Mouse (Mus musculus) cerebellum, postnatal 25 days (tissue): ENCODE results near the gene Rgl3.
A peak's percentile ranks its signal among the peaks of the same experiment; 100 is the strongest.

ENCODE experiments used
- DNase-seq, 2 experiments: peaks; one replicate each; pipeline ENCODE4 v3.0.0; 2021; ENCODE audit warnings: mixed read lengths in 2 of 2

Rgl3 gene

GRCm38 (mm10) chr9:21978398-21979128 is 10.7 kb downstream of the Rgl3 start:
- DNase-seq = no peak

- DNase-seq = peak; percentile 69 to 81
Observed at GRCm38 (mm10) chr9:21977972-21978371, 11.3 kb downstream of the Rgl3 start.

- peak; percentile 64 to 70 for DNase-seq
Observed at GRCm38 (mm10) chr9:21977331-21977730, 11.9 kb downstream of the Rgl3 start.

- no peak for DNase-seq
Observed at GRCm38 (mm10) chr9:21976626-21977175, 12.5 kb downstream of the Rgl3 start.

GRCm38 (mm10) chr9:21969304-21969703 is 19.9 kb downstream of the Rgl3 start:
- DNase-seq = no peak

DNA sequence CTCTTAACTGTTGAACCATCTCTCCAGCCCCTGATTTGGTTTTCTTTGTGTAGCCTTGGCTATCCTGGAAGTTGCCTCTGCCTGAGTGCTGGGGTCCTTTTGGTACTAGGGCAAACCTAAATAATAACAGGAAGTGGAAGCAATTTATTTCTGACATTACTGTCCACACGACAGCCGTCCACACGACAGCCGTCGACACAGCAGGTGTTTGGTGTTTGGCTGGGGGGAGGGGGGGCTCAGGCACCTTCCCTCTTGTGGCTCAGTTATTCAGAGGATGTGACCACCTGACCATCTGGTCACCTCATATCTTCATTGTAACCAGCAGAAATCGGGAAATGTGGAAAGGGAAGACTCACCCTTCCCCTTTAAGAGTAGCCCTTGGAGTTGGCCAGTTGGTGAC is 20.4 kb downstream of the Rgl3 start:
- no peak for DNase-seq

DNA sequence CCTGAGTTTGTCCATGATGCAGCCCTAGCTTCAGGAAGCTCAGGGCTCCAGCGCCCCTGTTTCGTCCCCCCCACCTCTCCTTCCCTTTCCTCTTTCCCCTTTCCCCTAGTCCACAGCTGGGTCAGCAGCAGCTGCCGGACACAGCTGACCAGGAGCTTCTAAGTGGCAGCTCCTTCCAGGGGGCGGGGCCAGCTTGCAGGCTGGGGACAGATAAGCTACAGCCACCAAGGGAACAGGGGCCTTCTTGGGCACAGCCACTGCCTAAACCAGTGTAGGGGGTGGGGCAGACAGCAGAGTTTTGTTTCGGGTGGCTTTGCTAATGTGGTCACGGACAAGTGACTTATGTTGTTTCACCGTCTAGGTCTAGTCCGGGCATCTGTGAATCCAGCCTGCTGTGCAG is 25.8 kb downstream of the Rgl3 start, which contains the start of gene Epor:
Gene Epor, minus strand, starts transcription at position 90 of the 400 bp plus-strand sequence.
- DNase-seq = peak in 1 of 2 experiments; percentile 49

DNA sequence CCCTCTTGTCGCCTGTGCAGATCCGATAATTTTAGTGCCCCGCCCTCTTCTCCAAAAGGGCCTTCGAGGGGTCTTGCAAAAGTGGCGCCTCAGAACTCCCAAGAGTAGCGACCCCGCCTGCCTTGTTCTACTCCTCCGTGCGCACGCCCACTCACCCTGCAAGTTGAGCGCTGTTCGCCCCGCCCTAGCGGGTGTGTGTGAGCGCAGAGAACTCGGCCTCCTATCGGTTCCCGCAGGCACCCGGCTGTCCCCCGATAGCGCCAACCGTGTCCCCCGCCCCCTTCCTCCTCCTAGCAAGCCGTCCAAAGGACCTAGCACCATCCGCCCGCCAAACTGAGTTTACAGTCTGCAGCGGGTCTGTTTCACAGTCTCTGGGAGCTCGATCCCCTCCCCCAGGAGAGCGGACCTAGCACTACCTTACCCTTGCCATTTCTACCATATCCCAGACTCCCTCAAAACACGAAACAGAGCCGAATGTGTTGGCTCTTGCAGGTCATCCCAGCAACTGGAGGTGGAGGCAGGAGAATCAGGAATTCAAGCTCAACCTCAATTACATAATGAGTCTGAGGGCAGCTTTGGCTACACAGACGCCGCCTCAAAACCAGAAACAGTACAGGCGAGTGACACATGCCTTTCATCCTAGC is 26.7 kb downstream of the Rgl3 start:
- peak; percentile 66 to 75 for DNase-seq

- DNase-seq = peak; percentile 41 to 44
Observed at GRCm38 (mm10) chr9:21962010-21962409, 27.2 kb downstream of the Rgl3 start.

DNA sequence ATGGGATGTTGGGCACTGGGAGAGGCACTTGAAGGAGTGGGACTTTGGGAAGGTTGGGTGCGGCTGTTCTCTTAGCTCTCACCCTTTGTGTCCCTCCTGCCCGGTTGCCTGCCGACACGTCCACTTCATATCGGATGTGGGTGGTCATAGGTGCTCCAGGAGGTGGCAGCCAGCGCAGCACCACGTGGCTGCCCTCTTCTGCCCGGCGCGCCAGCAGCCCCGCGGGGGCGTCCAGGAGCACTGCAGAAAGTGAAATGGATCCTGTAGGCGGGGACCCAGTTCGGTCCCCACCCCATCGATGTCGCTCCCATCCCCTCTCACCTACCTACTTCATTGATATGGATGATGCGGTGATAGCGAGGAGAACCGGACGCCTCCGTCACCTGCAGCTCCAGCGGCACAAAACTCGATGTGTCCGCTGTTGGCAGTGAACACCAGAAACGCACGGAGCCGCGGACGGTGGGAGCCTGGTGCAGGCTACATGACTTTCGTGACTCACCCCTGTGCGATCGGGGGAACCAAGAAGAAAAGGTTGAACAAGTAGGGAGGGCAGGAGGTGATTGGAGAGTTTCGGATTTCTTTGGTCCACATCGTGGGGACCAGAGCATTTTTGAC is 27.8 kb downstream of the Rgl3 start:
- DNase-seq = peak in 1 of 2 experiments; percentile 45

DNA sequence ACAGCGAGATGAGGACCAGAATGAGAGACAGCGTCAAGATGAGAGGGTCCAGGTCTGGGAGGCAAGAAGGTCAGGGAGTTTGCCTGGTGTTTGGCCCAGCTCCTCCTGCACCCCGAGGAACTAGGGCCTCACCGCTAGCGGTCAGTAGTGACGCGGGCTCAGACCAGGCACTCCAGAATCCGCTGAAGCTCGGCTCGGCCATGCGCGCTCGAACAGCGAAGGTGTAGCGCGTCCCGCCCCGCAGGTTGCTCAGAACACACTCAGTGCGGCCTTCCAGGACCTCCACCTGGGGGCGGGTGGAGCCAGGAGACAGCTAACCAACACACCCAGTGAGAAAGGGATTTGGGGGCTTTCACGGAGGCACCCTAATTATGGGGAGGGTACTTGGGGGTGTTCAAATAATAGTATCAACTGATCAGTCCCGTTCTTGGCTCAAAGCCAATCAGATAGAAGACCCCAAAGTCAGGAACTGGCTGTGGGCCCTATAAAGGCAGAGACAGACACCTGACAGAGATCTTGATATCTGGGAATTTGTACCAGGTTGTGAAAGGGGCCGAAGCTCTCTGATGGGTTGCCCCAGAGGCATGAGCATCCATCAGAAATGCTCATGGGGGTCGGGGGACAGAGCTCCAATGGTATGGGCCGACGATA is 28.6 kb downstream of the Rgl3 start:
- DNase-seq = peak; percentile 46 to 62

DNA sequence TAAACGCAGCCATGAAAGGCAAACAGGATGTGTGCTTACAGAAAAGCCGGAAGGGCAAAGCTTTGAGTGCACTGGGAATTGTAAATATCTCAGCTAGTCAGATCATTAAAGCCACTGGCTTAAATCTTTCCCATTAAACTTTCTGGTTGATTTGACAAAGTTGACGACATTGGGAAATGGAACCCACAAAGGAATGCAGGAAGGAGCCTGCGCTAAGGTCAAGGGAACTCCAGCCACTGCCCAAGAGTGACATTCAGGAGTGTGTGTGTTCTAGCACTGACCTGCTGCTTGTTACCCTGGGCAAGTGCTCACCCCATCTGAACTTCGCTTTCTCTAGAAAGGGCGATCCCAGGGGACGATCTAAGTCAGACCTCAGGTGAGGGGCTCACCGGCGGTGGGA is 29.1 kb downstream of the Rgl3 start:
- no peak for DNase-seq

- DNase-seq = no peak
Observed at GRCm38 (mm10) chr9:21959244-21959643, 30.0 kb downstream of the Rgl3 start.

GRCm38 (mm10) chr9:21958372-21958771 is 30.9 kb downstream of the Rgl3 start:
- no peak for DNase-seq

DNA sequence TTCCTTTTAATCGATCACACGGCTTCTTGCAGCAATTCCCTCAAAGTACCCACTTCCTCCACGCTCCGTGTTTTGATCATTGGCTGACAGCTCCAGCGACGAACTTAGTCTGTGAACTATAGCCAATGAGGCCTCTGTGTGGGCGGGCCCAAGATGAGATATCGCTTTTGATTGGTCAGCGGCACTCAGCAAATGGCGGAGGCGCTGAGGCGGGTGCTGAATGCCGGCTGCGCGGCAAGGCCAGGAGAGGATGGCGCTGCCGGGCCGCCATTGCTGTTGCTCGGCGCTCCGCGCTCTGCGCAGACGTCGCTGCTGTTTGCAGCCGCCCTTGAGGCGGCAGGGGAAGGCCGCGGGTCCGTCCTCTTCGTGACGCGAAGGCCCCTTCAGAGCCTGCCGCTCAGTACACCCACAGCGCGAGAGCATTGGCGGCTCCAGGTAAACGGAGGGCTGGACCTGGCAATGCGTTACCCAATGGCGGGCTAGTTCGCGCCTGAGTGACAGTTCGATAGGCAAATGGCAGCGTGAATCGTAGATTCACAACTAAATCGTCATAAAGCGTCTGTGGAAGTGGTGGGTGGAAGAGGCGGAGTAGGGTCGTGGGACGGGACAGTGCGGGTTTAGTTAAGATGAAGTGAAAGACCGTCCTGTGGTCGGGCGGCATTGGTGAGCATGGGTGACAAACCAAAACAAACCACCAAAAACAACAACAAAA is 33.5 kb downstream of the Rgl3 start, which contains the start of gene Swsap1:
Gene Swsap1, plus strand, starts transcription at position 186 of the 712 bp plus-strand sequence.
- peak; percentile 98 to 100 for DNase-seq

DNA sequence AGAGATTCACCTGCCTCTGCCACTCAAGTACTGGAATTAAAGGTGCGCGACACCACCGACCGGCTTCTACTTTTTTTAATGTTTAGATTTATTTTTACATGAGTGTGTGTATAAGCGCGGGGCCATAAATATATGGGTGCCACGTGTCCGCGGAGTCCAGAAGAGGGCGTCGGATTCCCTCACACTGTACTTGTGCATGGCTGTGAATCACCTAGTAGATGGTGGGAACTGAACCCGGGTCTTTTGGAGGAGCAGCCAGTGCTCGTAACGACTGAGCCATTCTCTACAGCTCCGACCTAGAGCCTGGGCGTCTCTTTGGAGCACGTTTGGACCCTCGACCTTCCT is 34.0 kb downstream of the Rgl3 start:
- DNase-seq = peak in 1 of 2 experiments; percentile 80

GRCm38 (mm10) chr9:21954635-21955034 is 34.6 kb downstream of the Rgl3 start:
- no peak for DNase-seq

DNA sequence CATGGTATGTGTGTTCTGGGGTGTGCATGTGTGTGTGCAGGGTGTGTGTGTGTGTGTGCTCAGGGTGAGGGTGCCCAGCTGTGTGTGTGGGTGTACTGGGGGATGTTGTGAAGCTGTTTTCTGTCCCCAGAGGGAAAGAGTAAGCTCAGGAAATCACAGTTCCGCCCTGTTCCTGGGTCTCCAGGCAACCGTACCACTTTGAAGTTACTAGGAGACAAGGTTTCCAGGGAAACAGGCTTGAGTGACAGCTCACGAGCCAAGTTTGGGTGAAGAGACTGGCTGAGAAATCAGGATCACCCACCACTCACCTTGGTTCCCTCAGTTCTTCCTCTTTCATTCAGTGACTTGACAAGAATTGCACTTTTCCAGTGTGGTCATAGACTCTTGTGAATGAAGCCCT is 35.6 kb downstream of the Rgl3 start:
- no peak for DNase-seq

GRCm38 (mm10) chr9:21951977-21952376 is 37.3 kb downstream of the Rgl3 start:
- DNase-seq = peak in 1 of 2 experiments; percentile 50

DNA sequence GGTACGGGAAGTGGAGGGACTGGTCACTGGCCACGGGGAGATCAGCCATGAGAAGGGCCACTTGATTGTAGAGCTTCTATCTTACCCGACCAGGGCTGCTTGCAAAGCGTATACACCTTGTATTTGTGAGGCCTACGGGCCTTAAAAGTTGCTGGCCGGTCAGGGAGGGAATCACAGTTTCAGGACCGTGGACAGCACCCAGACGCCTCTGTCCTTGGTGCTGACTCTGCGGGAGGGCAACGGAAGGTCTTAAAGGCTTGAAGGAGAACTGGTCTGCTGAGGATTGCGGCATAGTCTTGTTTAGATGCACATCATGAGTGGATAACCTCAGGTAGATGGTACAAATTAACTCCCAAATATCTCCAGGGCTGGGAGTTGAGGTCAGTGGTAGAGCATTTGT is 38.9 kb downstream of the Rgl3 start:
- DNase-seq = no peak

GRCm38 (mm10) chr9:21948790-21949189 is 40.5 kb downstream of the Rgl3 start:
- no peak for DNase-seq

GRCm38 (mm10) chr9:21948146-21948545 is 41.1 kb downstream of the Rgl3 start:
- no peak for DNase-seq
